Mouse (Mus musculus) C2C12 (cell line): ENCODE results near the gene Ino80.

ENCODE experiments used
- CTCF ChIP-seq: IDR thresholded peaks from one replicate; pipeline ENCODE4 v1.5.1; 2011; ENCODE audit not compliant: control insufficient read depth, insufficient read depth, insufficient read length
- MAX ChIP-seq: IDR thresholded peaks from one replicate; pipeline ENCODE4 v1.6.1; 2011; ENCODE audit warnings: mild to moderate bottlenecking, control low read depth
- MYOD1 ChIP-seq: IDR thresholded peaks from one replicate; pipeline ENCODE4 v1.6.1; 2011; ENCODE audit warnings: low read depth; ENCODE audit not compliant: control insufficient read depth, insufficient read length
- USF1 ChIP-seq: IDR thresholded peaks from one replicate; pipeline ENCODE4 v1.6.1; 2011; ENCODE audit warnings: low read depth, mild to moderate bottlenecking, control low read depth, moderate library complexity

GRCm38 (mm10) chr2:119327102-119327480 lies 150.4 kb downstream of the Ino80 start:
- TF ChIP-seq MAX (no peak), CTCF (no peak), MYOD1 (no peak), USF1 (no peak)
